Mouse (Mus musculus): ENCODE results near the gene Cfap54. TPM values are rescaled to one million over a fixed set of nuclear protein-coding genes. Genes with fewer than 3 reads are reported as not detected.

The Cfap54 gene
- polyA plus RNA-seq, 1 experiment from 2014 or later: 2.0 TPM

DNA sequence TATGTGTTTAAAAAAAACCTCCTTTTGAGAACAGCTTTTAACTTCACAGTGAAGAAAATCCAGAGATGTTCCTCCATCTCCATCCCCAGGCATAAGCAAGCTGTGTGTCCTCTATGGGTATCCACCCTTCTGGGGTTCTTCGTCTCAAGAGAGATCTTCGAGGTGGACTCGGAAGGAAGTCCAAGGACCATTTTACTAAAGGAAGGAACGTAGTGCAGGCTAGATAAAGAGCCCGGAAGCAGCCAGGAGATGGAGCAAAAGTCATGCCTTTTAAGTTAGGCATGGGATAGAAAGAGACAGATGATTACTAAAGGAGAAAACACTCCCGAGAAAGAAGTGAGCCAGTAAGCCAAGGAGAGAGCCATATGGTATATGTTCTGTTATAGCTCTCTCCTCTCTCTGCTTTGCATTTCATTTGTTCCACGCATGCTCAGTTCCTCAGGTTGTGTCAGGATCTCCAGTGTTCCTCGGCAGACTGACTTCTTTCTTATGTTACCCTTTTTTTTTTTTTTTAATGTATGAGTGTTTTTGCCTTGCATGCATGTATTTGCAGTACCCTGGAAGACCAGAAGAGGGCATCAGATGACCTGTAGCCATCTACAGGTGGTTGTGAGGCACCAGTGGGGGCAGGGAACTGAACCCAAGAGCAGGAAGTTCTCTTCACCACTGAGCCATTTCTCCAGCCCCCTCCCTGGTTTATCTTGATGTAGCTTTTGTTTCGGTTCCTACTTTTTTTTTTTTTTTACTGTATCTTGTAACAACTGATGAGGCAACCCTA lies 11.1 kb downstream of the Cfap54 start:
- no peak for ATAC-seq (ENCODE audit: low FRiP score)
- Histone ChIP-seq H3K9me3 (replicated peaks) (no peaks in the 10 kb centered on the region), H3K4me1 (no peaks in the 10 kb centered on the region), H3K36me3 (no peaks in the 10 kb centered on the region), H3K4me3 (no peak overlapping the region), H3K4me2 (replicated peaks) (no peak overlapping the region), H3K27ac (no peak overlapping the region), H3K27me3 (no peaks in the 10 kb centered on the region), H3K9ac (no peak overlapping the region)
- 77% methylated on average over 9 of the region's 9 CpGs for WGBS

DNA sequence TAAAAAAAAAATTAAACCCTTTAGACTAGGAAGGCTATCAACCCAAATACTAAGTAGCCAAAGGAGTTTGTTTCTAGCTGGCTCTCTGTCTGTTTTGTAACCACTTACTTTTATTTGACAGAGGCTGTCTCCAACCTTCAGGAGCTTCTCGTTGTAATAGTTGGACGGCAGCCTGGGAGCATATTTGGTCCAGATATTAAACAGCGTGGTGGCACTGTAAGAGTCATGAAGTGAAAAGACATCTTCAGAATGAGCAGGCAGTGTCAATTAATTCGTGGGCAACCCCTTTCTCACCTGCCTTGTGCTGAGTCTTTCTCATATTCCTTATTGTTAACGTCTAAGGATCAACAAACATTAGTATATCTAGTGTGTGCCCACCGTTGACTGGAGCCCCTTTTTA lies 11.7 kb downstream of the Cfap54 start:
- Histone ChIP-seq H3K9me3 (replicated peaks) (no peaks in the 10 kb centered on the region), H3K4me1 (no peaks in the 10 kb centered on the region), H3K27me3 (no peaks in the 10 kb centered on the region), H3K36me3 (no peaks in the 10 kb centered on the region), H3K9ac (no peak overlapping the region), H3K4me2 (replicated peaks) (no peak overlapping the region), H3K27ac (no peak overlapping the region), H3K4me3 (no peak overlapping the region)
- ATAC-seq (ENCODE audit: low FRiP score): no peak
- WGBS: 88% methylated on average over 6 of the region's 6 CpGs

DNA sequence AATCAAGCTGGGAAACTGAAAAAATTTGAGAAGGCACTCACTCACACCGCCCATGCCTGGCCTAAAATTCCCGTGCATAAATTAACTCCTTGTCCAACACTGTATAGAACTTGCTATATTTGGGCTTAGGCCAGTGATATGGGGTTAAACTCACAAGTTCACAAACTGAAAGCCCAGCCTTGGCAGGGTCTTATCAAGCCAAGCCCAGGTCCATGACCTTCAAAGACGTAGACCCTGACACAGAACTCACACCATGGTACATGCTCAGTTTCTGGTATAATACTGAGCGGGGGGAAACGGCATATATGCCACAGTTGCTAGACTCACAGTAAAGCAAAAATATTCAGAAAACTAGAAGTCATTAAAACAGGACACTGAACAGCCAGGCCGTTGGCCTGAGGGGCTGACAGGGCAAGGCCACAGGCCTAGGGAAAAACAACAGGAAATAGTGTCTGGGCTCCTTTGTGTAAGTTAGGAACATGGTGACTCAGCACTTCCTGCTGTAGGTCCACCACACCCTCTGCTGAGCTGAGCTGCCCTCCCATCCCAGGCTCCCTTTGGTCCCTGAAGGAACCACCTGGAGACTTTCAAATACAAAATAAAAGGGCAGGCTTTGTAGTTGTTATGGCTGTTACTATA lies 12.3 kb downstream of the Cfap54 start:
- 83% methylated on average over 6 of the region's 6 CpGs for WGBS
- no peak for ATAC-seq (ENCODE audit: low FRiP score)
- no peak overlapping the region for H3K9ac ChIP-seq
- H3K4me3 ChIP-seq: no peak overlapping the region
- H3K36me3 ChIP-seq: no peaks in the 10 kb centered on the region
- no peak overlapping the region for H3K27ac ChIP-seq
- no peak overlapping the region for H3K4me2 ChIP-seq (replicated peaks)
- H3K27me3 ChIP-seq: no peaks in the 10 kb centered on the region
- H3K4me1 ChIP-seq: no peaks in the 10 kb centered on the region
- H3K9me3 ChIP-seq (replicated peaks): no peaks in the 10 kb centered on the region

DNA sequence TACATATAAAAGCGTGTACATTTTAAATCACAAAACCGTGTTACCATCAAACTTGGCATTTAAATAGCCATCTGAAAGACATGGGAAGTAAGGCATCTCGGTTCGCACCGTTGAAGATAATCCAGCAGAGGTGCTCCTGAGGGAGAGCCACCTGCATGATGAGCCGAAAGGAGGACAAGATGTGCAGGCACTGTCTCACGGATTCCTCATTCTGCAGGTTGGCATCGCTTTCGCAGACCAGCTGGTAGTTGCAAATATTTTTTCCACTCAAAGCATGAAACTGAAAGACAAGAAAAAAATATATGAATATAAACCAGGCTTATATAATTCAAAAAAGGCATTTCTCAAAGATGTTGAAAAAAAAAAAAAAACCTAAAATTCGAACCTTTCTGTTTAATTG lies 16.4 kb downstream of the Cfap54 start:
- H3K4me1 ChIP-seq: no peaks in the 10 kb centered on the region
- WGBS: 89% methylated on average over 10 of the region's 10 CpGs
- H3K9me3 ChIP-seq (replicated peaks): no peaks in the 10 kb centered on the region
- no peak overlapping the region for H3K4me2 ChIP-seq (replicated peaks)
- H3K36me3 ChIP-seq: no peaks in the 10 kb centered on the region
- ATAC-seq (ENCODE audit: low FRiP score): no peak
- H3K4me3 ChIP-seq: no peak overlapping the region
- H3K27ac ChIP-seq: no peak overlapping the region
- no peaks in the 10 kb centered on the region for H3K27me3 ChIP-seq
- H3K9ac ChIP-seq: no peak overlapping the region

DNA sequence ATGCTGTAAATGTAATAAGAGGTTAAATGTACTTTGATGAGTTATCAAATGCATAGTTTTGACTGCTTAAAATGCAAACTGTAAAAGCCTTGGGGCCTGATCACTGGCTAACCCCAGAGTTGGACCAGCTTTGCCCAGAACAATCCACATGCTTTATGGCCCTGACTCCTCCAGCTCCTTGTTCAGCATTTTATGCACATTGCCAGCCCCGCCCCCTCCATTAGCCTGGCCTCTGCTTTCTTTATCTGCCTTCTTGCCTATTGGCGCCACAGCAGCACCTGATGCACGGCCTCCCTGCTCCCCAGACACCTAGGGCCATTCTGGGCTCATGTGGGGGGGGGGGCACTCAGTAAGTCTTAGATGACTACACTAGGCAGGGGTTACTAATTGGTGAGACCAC lies 17.8 kb downstream of the Cfap54 start:
- Histone ChIP-seq H3K4me3 (no peak overlapping the region), H3K27ac (no peak overlapping the region), H3K4me1 (no peaks in the 10 kb centered on the region), H3K4me2 (replicated peaks) (no peak overlapping the region), H3K36me3 (no peaks in the 10 kb centered on the region), H3K9ac (no peak overlapping the region), H3K27me3 (no peaks in the 10 kb centered on the region), H3K9me3 (replicated peaks) (no peaks in the 10 kb centered on the region)
- no peak for ATAC-seq (ENCODE audit: low FRiP score)
- 57% methylated on average over 3 of the region's 3 CpGs for WGBS

DNA sequence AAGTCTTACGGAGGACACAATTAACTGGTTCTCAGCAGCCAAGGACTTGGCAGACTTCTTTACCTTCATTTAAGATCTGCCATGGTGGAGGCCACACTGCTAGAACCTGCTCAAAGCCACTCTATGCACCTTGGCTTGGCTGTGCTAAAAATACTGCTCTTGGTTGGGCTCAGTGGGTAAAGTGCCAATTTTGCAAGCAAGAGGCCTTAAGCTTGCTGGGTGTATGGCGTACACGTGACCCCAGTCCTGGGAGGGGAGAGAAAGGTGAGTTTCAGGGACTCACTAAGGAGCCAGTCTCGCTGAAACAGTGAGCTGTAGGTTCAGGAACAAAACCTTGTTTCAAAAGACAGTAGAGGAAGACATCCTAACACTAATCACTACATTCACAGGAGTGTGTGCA lies 19.0 kb downstream of the Cfap54 start:
- no peaks in the 10 kb centered on the region for H3K36me3 ChIP-seq
- ATAC-seq (ENCODE audit: low FRiP score): no peak
- no peaks in the 10 kb centered on the region for H3K27me3 ChIP-seq
- no peak overlapping the region for H3K4me3 ChIP-seq
- no peaks in the 10 kb centered on the region for H3K4me1 ChIP-seq
- H3K4me2 ChIP-seq (replicated peaks): no peak overlapping the region
- no peak overlapping the region for H3K27ac ChIP-seq
- H3K9ac ChIP-seq: no peak overlapping the region
- no peaks in the 10 kb centered on the region for H3K9me3 ChIP-seq (replicated peaks)
- 83% methylated on average over 4 of the region's 4 CpGs for WGBS

DNA sequence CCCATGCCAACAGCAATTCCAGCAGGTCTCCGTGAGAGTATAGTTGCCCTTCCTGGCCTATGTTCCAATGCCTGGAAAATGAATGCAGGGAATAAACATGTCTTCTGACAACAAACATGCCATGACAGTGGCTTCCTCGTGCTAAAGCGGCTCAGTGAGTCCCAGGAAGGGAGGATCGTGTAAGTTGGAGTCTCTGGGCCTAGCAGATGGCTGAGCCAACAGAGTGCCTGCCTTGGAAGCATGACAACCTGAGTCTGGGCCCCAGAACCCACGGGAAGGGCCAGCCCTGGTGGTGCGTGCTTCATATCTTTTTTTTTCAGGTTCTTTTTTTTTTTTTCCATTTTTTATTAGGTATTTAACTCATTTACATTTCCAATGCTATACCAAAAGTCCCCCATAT lies 27.6 kb downstream of the Cfap54 start:
- H3K27me3 ChIP-seq: no peaks in the 10 kb centered on the region
- no peak overlapping the region for H3K4me3 ChIP-seq
- H3K9ac ChIP-seq: no peak overlapping the region
- H3K4me2 ChIP-seq (replicated peaks): no peak overlapping the region
- no peaks in the 10 kb centered on the region for H3K36me3 ChIP-seq
- no peak for ATAC-seq (ENCODE audit: low FRiP score)
- H3K4me1 ChIP-seq: no peaks in the 10 kb centered on the region
- H3K9me3 ChIP-seq (replicated peaks): no peaks in the 10 kb centered on the region
- 74% methylated on average over 6 of the region's 6 CpGs for WGBS
- no peak overlapping the region for H3K27ac ChIP-seq

DNA sequence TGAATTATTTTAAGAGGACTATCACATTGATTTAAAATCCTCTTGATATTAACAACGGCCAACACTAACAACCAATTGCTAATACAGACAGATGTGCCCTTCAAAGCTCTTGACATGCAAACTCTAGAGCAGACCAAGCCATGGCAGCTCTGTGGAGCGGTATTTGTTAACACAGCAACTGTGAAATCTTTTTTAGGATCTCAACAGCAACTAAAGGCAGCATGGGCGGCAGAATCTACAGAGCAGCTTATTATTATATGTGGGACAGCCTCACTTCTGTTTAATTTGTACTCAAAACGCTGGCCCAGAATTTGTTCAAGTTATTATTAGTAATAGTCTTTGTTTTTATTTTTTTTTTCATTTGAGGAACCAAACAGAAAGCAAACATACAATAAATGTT lies 28.1 kb downstream of the Cfap54 start:
- Histone ChIP-seq H3K27me3 (no peaks in the 10 kb centered on the region), H3K36me3 (no peaks in the 10 kb centered on the region), H3K9me3 (replicated peaks) (no peaks in the 10 kb centered on the region), H3K27ac (no peak overlapping the region), H3K9ac (no peak overlapping the region), H3K4me3 (no peak overlapping the region), H3K4me1 (no peaks in the 10 kb centered on the region), H3K4me2 (replicated peaks) (no peak overlapping the region)
- ATAC-seq (ENCODE audit: low FRiP score): no peak
- WGBS: 87% methylated on average over 4 of the region's 4 CpGs

DNA sequence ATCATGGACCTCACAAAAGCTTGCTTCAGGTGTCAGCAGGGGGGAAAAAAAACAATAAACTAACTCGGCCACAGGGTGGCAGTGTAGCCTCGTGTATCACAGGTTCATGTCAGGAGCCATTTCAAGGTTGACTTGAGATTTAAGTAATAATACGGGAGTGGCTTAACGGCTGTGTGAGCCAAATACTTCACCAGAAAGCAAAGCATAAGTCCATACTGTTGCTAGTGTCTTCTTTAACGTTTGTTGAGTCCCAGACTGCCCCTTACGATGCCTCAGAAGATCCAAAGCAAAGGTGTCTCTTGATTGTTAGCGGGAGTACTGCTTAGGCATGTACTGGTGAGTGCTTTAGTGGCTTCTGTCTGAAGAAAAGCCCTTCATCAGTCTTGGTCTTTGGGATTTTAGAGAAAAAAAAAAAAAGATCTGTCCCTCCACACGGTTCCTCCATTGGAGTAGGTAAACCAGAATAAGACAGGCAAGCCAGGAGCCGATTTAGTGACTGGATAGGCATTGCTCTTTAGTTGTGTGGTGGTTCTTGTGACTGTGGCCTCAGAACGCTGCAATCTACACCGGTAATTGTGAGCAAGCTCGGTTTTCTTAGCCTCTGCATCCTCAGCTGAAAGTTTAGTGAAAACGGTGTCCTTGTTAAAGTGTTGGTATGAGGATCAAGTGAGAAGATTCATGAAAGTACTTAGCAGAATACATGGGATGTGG lies 30.2 kb downstream of the Cfap54 start:
- no peak overlapping the region for H3K9ac ChIP-seq
- no peaks in the 10 kb centered on the region for H3K9me3 ChIP-seq (replicated peaks)
- no peak overlapping the region; the same call in 1 of the 2 replicates for H3K4me3 ChIP-seq
- peak overlapping the region; percentile 29 for H3K4me2 ChIP-seq (replicated peaks)
- no peaks in the 10 kb centered on the region for H3K36me3 ChIP-seq
- WGBS: 40% methylated on average over 13 of the region's 13 CpGs
- H3K27ac ChIP-seq: no peak overlapping the region
- no peaks in the 10 kb centered on the region for H3K27me3 ChIP-seq
- no peaks in the 10 kb centered on the region for H3K4me1 ChIP-seq
- no peak for ATAC-seq (ENCODE audit: low FRiP score)

DNA sequence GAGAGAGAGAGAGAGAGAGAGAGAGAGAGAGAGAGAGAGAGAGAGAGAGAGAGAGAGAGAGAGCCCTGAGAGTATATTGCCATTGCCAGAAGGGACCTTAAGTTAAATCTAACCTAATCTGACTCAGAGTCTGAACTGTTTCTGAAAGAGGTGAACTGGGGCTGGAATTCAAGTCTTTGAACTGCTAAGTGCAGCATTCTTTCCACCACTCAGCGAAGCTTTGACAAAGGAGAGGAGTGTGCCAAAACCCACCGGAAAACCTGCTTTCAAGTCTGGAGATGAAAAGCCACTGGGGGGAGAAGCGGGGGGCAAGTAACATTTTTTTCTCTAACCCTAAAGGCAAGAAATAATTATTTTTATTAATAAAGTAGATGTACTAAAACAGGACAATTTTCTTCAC lies 30.8 kb downstream of the Cfap54 start:
- Histone ChIP-seq H3K9me3 (replicated peaks) (no peaks in the 10 kb centered on the region), H3K27ac (no peak overlapping the region), H3K27me3 (no peaks in the 10 kb centered on the region), H3K4me1 (no peaks in the 10 kb centered on the region), H3K36me3 (no peaks in the 10 kb centered on the region), H3K4me2 (replicated peaks) (no peak overlapping the region), H3K9ac (no peak overlapping the region), H3K4me3 (no peak overlapping the region)
- ATAC-seq (ENCODE audit: low FRiP score): no peak
- WGBS: 41% methylated on average over 3 of the region's 3 CpGs

DNA sequence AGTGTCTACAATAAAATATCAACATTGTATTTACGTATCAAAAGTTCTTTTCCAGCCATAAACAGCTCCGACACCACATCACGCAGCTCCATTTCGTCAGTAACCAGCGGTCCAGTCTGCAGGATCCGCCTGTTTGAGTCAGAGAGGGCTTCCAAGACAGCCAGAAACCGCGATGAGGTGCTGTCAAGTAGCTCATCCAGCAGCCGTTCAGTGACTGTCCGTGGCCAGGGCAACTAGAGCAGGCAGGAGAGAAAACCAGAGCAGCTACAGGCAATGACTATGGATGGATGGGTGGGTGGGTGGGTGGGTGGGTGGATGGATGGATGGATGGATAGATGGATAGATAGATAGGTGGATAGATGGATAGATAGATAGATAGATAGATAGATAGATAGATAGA lies 38.2 kb downstream of the Cfap54 start:
- H3K9ac ChIP-seq: no peak overlapping the region
- H3K4me2 ChIP-seq (replicated peaks): no peak overlapping the region
- WGBS: 94% methylated on average over 10 of the region's 10 CpGs
- no peaks in the 10 kb centered on the region for H3K4me1 ChIP-seq
- no peak overlapping the region for H3K27ac ChIP-seq
- no peak overlapping the region for H3K4me3 ChIP-seq
- no peak for ATAC-seq (ENCODE audit: low FRiP score)
- no peaks in the 10 kb centered on the region for H3K27me3 ChIP-seq
- H3K9me3 ChIP-seq (replicated peaks): no peaks in the 10 kb centered on the region
- H3K36me3 ChIP-seq: no peaks in the 10 kb centered on the region

DNA sequence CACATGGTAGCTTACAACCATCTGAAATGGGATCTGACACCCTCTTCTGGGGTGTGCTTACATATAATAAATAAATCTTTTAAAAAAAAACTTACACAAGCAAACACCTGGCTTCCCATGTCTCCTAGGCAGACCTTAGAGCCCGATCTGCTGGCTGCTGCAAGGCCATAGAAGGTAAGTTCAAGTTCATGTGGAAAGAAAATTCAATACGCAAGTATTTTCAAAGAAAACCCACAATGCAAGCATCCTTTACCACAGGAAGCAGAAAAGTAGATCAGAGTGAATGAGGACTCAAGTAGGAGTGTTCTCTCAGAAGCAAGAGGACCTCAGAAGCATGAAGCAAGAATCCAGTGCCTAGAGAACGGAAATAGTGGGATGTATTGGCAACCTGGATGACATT lies 39.6 kb downstream of the Cfap54 start:
- Histone ChIP-seq H3K36me3 (no peaks in the 10 kb centered on the region), H3K4me2 (replicated peaks) (no peak overlapping the region), H3K9me3 (replicated peaks) (no peaks in the 10 kb centered on the region), H3K9ac (no peak overlapping the region), H3K4me3 (no peak overlapping the region), H3K27ac (no peak overlapping the region), H3K27me3 (no peaks in the 10 kb centered on the region), H3K4me1 (no peaks in the 10 kb centered on the region)
- ATAC-seq (ENCODE audit: low FRiP score): no peak
- 89% methylated on average over 3 of the region's 3 CpGs for WGBS
